Mouse (Mus musculus): ENCODE measurements around the gene Baiap2.

Gene Baiap2

GRCm38 (mm10) chr11:119942727-119943427 lies at the start of gene Baiap2:
Gene Baiap2, plus strand, starts transcription at chr11:119942763.
- DNase-seq = peak; percentile 100

- no peak for DNase-seq
Measured at GRCm38 (mm10) chr11:119893667-119894236, 48.8 kb upstream of the Baiap2 start.

GRCm38 (mm10) chr11:119894634-119895033 lies 47.9 kb upstream of the Baiap2 start:
- DNase-seq = no peak

GRCm38 (mm10) chr11:119897041-119897440 lies 45.5 kb upstream of the Baiap2 start:
- no peak for DNase-seq

- DNase-seq = no peak
Measured at GRCm38 (mm10) chr11:119898976-119899375, 43.6 kb upstream of the Baiap2 start.

GRCm38 (mm10) chr11:119901174-119901573 lies 41.4 kb upstream of the Baiap2 start:
- DNase-seq = no peak

- DNase-seq = no peak
Measured at GRCm38 (mm10) chr11:119902891-119903290, 39.7 kb upstream of the Baiap2 start.

- DNase-seq = peak; percentile 81
Measured at GRCm38 (mm10) chr11:119904621-119905286, 37.8 kb upstream of the Baiap2 start.

GRCm38 (mm10) chr11:119905794-119906193 lies 36.8 kb upstream of the Baiap2 start:
- no peak for DNase-seq

GRCm38 (mm10) chr11:119907006-119907650 lies 35.4 kb upstream of the Baiap2 start:
- DNase-seq = no peak

- DNase-seq = no peak
Measured at GRCm38 (mm10) chr11:119907711-119908110, 34.9 kb upstream of the Baiap2 start.

GRCm38 (mm10) chr11:119909436-119909835 lies 33.1 kb upstream of the Baiap2 start:
- peak; percentile 87 for DNase-seq

- DNase-seq = no peak
Measured at GRCm38 (mm10) chr11:119912845-119913244, 29.7 kb upstream of the Baiap2 start.

GRCm38 (mm10) chr11:119913291-119913934 lies 29.1 kb upstream of the Baiap2 start, which contains the start of gene Chmp6:
Gene Chmp6, plus strand, starts transcription at chr11:119913441.
- DNase-seq = peak; percentile 95

GRCm38 (mm10) chr11:119913935-119914314 lies 28.6 kb upstream of the Baiap2 start:
- no peak for DNase-seq

GRCm38 (mm10) chr11:119914381-119914780 lies 28.2 kb upstream of the Baiap2 start:
- no peak for DNase-seq

GRCm38 (mm10) chr11:119915666-119916065 lies 26.9 kb upstream of the Baiap2 start:
- peak; percentile 65 for DNase-seq

GRCm38 (mm10) chr11:119916102-119916790 lies 26.3 kb upstream of the Baiap2 start:
- peak; percentile 90 for DNase-seq

GRCm38 (mm10) chr11:119916834-119917469 lies 25.6 kb upstream of the Baiap2 start:
- peak; percentile 79 for DNase-seq

GRCm38 (mm10) chr11:119918521-119918920 lies 24.0 kb upstream of the Baiap2 start:
- DNase-seq = no peak

- no peak for DNase-seq
Measured at GRCm38 (mm10) chr11:119919432-119919831, 23.1 kb upstream of the Baiap2 start.

- DNase-seq = peak; percentile 82
Measured at GRCm38 (mm10) chr11:119919897-119920296, 22.7 kb upstream of the Baiap2 start.

All from kidney, postnatal 10 days (tissue).